Mouse (Mus musculus): ENCODE data around the gene Tcirg1.

Gene Tcirg1

DNA sequence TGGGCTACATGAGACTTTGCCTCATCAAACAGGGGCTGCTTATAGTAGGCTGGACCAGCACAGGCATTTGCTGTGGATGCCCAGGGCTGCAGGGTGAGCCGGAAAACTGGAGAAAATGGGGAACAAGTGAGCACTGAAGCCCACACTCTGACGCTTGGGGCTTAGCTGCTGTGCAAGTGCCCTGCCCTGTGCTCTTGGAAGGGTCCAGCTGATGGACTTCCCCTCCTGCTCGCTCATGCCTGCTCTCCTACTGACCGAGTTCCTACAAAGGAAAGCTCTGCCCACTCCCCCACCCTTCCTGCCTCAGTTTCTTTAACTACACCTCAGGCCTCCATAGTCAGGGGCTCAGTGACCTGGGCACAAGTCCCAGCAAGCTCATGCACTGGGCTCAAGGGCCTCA, 21.1 kb upstream of the Tcirg1 start:
- in situ Hi-C loops (cut with MboI, MseI), result no loop called here

DNA sequence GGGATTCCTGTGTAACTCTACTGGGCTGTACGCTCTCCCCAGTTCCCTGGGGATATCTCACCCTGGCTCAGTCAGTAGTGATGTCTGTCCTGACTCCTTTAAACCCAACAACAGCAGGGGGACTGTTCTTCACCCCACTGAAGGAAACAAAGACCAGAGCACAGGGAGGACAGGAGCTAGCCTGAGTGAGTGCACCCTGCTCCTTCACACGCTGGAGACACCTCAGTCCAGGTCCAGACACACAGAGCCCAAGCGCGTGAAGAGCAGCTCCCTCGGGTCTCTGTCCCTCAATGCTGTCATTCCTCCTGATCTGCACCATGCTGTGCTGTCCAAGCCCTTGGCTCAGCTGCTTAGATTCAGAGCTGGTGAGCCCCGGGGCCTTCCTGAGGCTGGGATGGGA, 19.8 kb upstream of the Tcirg1 start:
- in situ Hi-C loops (cut with MboI, MseI), result no loop called here

DNA sequence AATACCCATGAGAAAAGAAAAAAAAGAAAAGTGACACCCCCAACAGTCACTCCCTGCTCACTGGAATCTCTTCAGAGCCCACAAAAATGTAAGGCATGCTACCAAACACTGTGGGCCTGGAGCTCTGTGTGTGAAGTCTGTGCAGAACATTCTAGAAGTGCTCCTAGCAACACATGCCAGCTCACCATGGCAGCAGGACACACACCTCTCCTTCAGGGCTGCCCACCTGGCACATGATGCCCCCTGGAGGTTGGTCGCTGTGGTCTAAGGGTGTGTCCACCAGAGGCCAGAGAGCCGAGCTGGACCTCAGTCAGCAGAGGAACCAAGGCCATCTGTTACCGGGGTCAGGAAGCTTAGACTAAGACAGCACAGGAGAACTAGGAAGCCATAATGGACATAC, 19.3 kb upstream of the Tcirg1 start:
- in situ Hi-C loops (cut with MboI, MseI), result no loop called here

DNA sequence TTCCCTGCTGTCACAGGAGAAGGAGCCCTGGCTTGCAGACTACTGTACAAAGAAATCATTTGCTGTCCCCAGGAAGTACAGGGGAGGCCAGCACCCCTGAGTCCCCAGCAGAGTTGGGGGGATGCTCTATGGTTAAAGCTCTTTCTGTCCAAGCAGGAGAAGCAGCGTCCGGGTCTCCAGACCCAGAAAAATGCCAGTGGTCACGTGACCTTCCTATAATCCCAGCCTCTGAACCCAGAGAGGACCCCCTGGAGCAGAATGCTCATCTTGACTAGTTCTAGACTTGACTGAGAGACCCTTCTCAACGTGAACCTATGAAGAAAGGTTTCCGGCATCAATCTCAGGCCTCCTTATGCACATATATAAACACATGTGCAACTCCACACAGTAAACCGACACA, 18.9 kb upstream of the Tcirg1 start:
- in situ Hi-C loops (cut with MboI, MseI), result no loop called here

DNA sequence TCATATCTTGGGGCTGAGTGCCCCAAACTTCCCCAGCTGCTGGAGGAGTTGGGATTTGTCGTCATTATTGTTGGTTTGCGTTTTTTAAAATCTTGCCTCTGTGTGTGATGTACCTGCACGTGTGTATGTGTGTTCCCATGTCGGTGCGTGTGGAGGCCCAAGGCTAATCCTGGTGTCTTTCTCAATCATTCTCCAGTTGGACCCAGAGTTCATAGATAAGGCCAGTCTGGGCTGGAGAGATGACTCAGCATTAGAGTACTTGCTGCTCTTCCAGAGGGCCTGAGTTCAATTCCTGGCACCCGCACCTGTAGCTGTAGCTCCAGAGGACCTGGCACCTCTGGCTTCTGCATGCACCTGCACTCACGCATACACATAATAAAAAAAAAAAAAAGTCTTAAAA, 17.9 kb upstream of the Tcirg1 start:
- in situ Hi-C loops (cut with MboI, MseI), result no loop called here

DNA sequence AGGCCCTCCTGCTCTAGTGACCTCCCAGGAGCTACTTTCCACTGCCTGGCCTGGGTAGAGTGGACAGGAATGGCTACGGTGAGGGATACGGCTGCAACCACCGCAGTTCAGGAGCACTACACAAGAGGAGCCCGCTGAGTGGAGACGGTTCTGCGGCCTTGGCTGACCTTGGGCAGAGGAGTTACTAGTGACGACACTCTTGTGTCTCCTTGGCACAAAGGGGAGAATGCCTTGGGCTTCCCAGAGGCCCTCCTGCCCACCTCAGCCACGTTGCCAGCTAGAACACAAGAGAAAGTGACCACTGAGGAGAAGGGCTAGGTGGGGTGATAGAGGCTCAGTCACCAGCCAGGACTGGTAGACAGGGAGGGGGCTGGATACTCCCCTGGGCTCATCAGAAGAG, 17.3 kb upstream of the Tcirg1 start:
- in situ Hi-C loops (cut with MboI, MseI), result no loop called here

DNA sequence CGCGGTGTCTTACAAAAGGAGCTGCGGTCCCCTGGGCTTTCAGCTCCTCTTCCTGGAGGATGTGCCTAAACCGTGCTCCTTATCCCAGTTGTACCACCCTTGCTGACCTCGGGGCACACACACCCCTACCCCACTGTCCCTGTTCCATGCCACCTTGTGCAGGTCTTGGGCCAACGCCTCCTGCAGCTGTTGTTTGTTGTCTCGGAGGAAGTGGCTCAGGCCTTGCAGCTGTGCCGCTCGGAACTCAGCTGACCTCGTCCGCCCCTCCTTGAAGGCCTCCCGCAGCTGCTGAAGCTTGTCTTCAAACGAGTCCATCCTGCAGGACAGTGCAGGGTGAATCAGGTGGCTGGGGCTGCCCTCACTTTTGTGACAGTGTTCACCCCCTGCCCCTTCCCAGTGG, 16.7 kb upstream of the Tcirg1 start:
- in situ Hi-C loops (cut with MboI, MseI), result no loop called here

DNA sequence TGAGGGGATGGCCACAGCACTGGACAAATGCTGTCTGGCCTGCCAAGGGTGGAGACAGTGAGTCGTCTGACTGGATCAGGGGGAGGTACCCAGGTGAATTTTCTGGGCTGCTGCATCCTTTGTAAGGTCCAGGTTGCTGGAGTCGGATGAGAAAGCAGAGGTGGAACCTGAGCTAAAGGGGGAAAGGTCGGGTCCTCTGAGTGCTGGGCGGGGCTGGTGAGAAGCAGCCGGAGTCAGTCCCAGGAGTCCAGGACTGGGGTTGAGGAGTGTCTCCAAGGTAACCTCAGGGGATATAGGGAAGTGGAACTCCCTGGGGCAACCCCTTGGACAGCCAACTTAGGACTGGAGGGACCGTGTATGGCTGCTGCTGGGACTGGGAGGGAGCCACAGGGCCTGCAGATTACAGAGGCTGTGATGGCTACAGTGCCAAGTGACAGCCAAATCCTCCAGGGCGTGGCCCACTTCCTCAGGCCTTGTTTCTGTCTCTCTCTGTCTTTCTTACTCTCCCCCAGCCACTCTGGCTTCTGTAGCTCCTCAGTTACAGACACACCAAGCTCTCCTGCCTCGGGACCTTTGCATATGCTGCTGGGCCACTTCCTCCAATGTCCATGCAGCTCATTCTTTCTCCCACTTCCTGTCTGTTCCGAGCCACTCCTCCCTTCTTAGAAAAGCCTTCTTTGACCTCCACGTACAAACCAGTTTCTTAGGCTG, 15.9 kb upstream of the Tcirg1 start:
- in situ Hi-C loops (cut with MboI, MseI), result no loop called here

DNA sequence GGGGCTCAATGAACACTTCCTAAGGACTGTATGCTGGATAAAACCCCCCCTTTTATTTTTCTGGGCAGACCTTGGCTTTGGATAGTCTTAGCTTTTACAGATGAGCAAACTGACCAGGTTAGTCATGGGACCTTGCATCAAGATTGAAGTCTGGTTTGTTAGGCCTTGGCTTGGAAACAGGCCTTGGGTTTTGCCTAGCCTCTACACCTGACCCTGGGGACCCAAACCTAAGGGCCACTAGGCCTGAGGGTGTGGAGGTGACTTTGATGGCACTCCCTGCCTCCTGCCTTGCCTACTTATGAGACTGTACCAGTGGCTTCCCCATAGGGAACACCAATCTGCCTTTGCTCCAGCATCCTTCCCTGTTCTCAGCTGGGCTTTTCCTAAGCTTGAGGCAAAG, 13.0 kb upstream of the Tcirg1 start:
- in situ Hi-C loops (cut with MboI, MseI), result no loop called here

DNA sequence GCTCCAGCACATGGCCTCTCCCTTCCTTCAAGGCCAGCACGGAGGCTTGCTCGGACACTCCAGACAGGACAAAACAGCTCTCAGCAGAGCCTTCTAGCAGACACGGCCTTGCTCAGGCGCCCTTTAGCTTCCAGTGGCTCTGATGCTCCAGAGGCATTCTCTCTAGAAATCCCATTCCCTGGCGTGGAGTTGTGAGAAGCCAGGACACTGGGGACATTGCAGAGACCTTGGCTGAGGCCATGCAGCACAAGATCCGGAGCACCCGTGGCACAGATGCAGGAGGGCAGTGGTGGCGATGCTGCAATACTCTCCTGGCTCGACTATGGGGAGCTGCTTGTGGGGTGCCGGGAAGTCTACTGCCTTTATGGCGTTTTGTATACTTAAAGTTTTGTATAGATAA, 9.8 kb upstream of the Tcirg1 start:
- in situ Hi-C loops (cut with MboI, MseI), result no loop called here

DNA sequence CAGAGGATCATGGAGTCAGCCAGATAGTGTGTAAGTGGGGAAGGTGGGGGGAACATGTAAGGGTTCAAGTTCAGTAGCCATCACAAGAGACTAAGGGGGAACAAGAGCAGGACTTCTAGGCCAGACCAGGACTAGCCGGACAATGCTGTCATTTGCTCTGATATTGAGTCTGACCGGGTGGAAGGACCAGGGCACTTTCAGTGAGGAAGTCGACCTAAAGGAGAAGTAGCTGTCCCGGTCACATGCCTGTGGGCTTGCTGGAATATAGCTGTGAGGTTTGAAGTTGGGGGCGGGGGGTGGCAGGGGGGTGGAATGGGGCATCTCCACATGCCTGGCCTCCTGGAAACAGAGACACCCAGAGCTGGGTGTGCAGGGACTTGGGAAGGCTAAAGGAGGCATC, 7.6 kb upstream of the Tcirg1 start:
- in situ Hi-C loops (cut with MboI, MseI), result no loop called here

DNA sequence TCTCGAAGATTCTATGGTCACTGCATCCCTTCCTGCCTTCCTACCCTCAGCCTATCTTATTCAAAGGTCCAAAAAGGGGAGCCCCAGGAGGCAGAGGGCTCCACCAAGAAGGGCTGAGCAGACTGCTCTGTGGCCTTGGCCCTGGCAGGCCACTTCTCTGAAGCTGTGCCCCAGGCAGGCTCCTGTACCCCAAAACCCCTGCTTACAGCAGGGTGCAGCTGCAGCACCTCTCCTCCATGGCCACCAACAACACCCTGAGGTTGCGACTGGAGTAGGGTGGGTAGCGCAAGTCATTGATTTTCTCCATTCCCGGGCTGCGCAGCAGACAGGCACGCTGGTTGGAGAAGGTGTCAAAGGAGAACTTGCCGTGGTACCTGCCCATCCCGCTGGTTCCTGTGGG, 6.8 kb upstream of the Tcirg1 start:
- in situ Hi-C loops (cut with MboI, MseI), result no loop called here

DNA sequence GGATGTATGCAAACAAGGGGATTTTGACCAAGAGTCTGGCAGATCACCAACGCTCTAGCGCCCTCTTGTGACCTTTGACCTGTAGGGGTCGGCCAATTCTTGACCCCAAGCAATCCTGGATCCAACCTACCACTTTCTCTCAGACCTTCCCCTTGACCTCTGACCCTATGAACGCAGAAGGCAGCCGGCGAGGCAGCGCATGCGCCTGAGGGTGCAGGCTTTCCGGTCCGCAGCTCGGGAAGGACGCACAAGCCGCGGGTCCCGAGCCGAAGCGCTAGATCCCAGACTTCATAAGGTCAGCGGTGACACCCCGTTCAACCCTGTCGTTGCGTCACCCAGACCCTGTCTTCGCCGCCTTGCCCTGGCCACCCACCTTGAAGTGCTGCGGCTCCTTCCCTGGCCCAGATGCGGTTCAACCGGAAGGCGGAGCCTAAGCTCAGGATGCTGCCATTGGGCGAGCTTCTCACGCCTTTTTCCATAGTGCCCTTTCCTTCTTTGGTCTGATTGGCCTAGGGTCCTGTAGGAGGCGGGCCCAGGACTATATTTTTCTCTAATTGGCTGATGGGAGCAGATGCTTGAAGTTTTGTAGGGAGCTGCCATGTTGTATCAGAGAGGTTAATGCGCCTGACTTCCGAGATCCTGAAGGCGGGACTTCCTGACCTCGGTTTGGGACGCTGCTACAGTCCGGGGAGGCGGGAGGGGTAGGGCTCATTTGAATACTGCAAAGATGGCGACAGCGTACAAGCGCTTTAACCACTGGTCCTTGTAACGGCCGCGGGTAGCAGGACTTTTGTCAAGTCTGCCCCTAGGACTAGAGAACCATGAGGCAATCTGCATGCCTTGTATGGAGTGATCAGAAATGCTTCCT, 5.6 kb upstream of the Tcirg1 start, which contains the start of gene Ndufs8:
Ndufs8 (minus strand) TSS at position 438 of the 868 bp plus-strand sequence.
- in situ Hi-C loops (cut with MboI, MseI), result no loop called here

DNA sequence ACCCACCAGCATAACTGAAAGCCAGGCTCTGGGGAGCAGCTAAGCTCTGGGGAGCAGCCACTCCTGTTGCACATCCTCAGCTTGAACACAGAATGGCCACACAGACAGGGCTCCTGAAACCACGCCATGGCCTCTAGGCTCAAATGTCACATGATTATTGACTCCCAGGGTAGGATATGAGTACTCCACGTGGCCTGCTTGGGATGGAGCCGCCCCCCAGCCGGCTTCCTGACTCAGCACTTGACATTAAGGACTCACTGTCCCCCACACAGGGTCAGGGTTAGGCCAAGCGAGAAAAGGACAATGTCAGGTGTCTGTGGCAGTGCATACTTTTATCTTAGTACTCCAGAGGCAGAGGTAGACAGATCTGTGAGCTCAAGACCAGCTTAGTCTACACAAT, 3.3 kb upstream of the Tcirg1 start:
- in situ Hi-C loops (cut with MboI, MseI), result no loop called here

DNA sequence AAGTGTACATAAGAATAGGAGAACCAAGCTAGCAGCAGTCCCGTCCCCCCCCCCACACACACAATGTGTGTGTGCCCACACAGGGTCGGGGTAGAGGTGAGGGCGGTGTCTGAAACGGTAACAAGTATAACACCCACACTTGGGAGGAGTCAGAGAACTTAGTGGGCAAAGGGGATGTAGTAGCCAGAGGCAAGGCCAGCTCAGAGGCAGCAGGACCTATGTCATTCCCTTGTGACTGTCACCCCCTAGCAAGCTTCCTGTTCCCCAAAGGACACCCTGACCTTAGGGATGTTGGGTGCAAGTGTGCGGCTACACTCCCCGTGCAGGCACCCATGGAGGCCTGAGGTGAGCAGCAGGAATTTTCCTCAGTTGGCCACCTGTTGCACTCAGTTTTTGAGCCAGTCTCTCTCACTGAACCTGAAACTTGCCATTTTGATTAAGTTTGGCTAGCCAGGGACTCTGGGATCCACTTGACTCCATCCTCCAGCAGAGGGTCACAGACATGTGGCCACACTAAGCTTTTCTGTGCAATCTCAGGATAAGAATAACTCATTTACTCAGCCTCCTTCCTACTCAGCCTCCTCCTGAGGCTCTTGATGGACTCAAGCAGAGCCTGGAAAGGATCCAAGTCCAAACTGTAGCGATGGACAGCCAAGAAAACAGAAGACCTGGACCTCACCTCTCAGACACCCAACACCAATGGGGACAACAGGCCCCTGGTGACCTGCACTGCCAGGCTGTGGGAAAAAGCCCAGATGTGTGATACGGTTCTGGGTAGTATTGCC, 1.1 kb upstream of the Tcirg1 start:
- in situ Hi-C loops (cut with MboI, MseI), result no loop called here

DNA sequence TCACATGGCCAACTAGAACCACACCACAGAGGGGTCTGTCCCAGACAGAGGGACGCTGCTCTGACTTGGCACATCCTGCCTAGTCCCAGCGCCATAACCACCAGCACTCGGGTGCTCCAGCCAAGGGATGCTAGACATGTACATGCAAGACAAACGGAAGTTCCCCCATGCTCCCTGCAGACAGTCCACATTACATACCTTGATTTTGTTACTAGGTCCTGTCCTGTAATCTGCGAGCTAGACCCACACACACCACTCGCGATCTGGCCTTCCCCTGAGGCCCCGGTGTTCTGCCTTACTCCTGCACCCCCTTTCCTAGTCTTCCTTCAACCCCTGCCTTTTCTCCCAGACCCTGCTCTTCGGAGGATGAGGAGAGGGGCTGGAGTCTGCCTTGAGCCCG, 607 bp downstream of the Tcirg1 start:
- in situ Hi-C loops (cut with MboI, MseI), result no loop called here

DNA sequence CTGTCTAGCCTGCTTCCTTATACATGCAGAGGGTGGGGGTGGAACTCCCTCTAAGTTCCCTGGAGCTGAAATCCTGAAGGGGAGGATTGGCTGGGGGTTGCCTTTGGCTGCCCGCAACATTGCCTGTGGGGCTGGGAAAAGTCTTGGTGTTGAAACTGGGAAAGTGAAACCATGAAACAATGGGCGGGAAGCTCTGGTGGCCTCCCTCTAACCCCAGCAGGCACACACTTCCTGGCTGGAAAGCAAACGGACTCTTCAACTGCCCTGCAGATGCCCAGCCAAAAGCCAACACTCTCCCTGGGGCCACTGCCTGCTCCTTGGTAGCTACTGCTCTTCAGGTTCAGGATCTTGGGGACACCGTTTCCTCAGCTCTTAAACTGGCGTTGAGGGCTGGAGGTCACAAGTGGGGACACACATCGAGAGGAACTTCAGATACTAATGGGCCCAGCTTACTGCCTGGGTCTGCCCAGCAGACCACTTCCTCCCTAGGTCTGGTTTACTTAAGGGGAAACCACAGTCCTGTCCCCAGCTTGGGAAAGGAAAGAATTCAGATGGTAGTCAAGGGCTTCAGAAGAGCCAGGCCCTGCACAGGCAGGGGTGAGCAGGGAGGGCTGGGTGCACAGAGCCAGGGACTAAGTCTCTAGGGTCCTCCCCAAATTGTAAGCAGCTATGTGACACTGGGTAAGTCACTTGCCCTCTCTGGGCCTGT, 1.5 kb downstream of the Tcirg1 start:
- in situ Hi-C loops (cut with MboI, MseI), result no loop called here

DNA sequence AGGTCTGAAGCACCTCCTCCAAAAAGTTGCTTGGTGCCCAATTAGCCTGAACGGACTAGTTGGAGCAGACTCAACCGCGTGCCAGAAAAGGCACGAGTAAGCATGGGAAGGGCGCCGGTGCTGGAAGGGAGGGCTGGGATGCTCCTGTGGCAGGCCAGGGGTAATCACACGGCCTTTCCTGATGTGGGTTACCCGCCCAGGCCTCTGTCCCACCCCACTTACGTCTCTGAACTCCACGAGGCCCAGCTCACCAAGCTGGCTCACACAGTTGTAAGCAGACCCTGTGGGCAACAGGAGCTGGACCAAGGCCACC, 2.6 kb downstream of the Tcirg1 start:
- in situ Hi-C loops (cut with MboI, MseI), result no loop called here

DNA sequence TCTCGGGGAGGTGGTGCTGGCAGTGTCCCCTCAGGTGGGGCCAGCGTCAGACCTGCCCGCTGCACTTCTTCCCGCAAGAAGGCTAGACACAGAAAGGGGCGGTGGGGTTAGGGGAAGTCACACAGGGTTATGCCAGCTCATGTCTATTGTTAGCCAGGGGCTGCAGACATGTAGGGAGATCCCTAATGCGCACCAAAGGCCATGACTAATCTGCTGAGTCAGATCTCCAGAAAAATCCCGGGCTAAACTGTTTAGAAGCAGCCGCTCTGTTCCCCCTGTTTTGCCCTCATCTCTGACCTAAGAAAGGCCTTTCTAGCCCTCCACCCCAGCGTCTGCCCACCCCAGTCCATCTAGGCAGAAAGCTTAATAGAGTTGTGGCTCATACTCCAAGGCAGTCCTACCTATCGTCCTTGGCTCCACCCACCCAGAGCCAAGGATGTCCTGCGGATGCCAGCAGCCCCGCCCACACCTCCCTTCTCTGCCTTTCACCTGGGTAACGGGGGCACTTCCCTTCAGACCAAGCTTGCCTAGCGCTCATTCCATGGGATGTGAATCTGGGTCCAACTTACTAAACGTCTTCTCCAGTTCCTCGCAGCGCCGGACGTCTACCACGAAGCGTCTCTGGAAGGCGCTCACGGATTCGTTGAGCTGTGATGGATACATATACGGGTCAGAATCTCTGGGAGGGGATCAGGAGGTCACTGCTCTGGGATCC, 3.1 kb downstream of the Tcirg1 start:
- in situ Hi-C loops (cut with MboI, MseI), result no loop called here

DNA sequence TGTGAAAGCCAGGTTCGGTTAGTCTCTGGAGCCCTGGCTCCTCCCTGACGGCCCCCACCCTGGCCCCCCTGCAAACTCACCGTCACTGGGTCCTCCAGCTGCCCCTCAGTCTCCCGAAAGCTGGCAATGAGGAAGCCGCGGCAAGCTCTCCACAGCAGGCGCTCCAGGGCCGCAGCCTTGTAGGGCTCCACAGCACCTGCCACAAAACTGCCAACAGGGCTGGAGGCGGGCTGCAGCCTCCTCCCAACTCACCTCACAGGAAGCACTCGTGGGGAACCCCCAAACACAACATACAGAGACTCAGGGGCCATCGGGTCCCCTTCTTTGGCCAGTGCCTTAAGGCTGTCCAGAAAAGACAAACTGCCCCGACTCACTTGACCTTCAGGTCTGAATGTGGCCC, 4.0 kb downstream of the Tcirg1 start:
- in situ Hi-C loops (cut with MboI, MseI), result no loop called here

DNA sequence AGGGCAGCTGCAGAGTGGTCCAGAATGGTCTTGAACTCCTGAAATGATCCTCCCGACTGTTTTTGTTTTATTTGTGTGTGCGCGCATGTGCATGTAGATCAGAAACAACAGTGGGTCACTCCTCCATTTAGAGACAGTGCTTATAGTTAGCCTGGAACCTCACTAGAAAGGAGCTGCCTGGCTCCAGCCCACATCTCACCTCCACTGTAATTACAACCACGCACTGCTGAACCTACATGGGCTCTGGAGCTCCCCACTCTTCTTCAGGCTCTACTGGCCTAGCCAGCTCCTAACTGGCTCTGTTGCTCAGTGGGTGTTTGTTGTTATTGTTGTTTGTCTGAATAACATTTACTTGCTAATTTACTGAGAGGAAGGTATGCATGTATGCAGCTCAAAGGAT, 7.3 kb downstream of the Tcirg1 start:
- in situ Hi-C loops (cut with MboI, MseI), result no loop called here

All from T-helper 17 cell (primary cell).